Mouse (Mus musculus) G1E (cell line): Measurements from ENCODE around the gene Cryzl2. TPM values are rescaled to one million over a fixed set of nuclear protein-coding genes. Genes with fewer than 3 reads are reported as not detected.

ENCODE experiments used
- ATAC-seq: 2 replicates; pipeline ENCODE4 v1.8.0; 2016; ENCODE audit warnings: mild to moderate bottlenecking; ENCODE audit not compliant: insufficient number of reproducible peaks, poor library complexity, low FRiP score, severe bottlenecking; ENCODE audit errors: extremely low read depth
- DNase-seq: peaks from one replicate; pipeline ENCODE4 v3.0.0; 2012; ENCODE audit warnings: low spot score
- H3K27me3 ChIP-seq: 2 replicates; pipeline ENCODE4 v1.6.1; 2012; ENCODE audit warnings: mild to moderate bottlenecking, low read length, inconsistent platforms; ENCODE audit not compliant: insufficient read depth
- H3K36me3 ChIP-seq: replicated peaks from 2 replicates; pipeline ENCODE3; 2012; ENCODE audit warnings: mild to moderate bottlenecking, inconsistent platforms
- H3K4me1 ChIP-seq: 2 replicates; pipeline ENCODE4 v1.6.1; 2012; ENCODE audit warnings: low read depth, low read length, inconsistent platforms, mixed read lengths; ENCODE audit not compliant: insufficient read depth
- H3K4me3 ChIP-seq: 2 replicates; pipeline ENCODE4 v1.5.1; 2012; ENCODE audit warnings: low read depth, mild to moderate bottlenecking, inconsistent platforms, low read length, moderate library complexity, mixed read lengths
- H3K9me3 ChIP-seq: replicated peaks from 2 replicates; pipeline ENCODE4 v1.6.1; 2012; ENCODE audit warnings: inconsistent platforms
- CTCF ChIP-seq: IDR thresholded peaks from 2 replicates; pipeline ENCODE4 v1.5.1; 2012; ENCODE audit warnings: low read depth, low read length, inconsistent platforms, mixed read lengths
- GATA1 ChIP-seq: IDR thresholded peaks from 2 replicates; pipeline ENCODE4 v1.6.1; 2012; ENCODE audit warnings: borderline replicate concordance, low read length, inconsistent platforms, mixed read lengths
- GATA2 ChIP-seq: IDR thresholded peaks from 2 replicates; pipeline ENCODE4 v1.6.1; 2012; ENCODE audit warnings: low read depth, low read length, inconsistent platforms, borderline replicate concordance
- POLR2AphosphoS5 ChIP-seq: IDR thresholded peaks from 2 replicates; pipeline ENCODE4 v1.6.1; 2012; ENCODE audit warnings: low read depth, low read length, inconsistent platforms; ENCODE audit not compliant: insufficient replicate concordance
- TAL1 ChIP-seq: conservative IDR thresholded peaks from 2 replicates; pipeline ENCODE4 v1.6.1; 2012; ENCODE audit warnings: low read depth, low read length, inconsistent platforms, mixed read lengths
- polyA plus RNA-seq: library from polyadenylated mRNA; stranded (reverse); fragments of >175 nt; gene quantifications from 2 replicates; pipeline ENCODE4 v1.2.3, GENCODE M21; 2012
- total RNA-seq, 2 experiments: library from RNA; stranded (forward) in 1 of 2; stranded (reverse) in 1 of 2; fragments of 200-1000 nt in 1 of 2; fragments of >200 nt in 1 of 2; fragmentation: Nextera tagmentation in 1 of 2; gene quantifications; 2 replicates each; pipeline ENCODE4 v1.2.3; 2014 to 2017

The Cryzl2 gene
- total and polyA plus RNA-seq, 3 experiments, result 0.44 TPM; not detected in 2

DNA sequence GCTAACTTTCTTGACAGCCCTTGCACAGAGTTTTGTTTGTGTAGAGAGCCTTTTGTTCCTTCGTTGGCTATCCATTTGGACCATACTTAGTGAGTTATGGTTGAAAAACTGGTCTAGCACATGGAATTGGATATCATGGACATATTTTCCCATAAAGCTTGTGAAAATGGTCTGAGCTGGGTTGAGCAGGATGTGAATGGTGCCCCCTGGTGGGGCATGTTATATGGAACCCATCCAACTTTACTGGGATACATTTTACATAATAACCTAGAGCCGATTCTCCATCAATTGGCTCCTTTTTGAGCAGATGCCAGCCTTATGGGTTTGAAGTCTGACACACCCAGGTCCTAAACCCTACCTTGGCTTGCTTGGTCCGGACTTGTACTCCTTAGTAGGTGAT lies 6.8 kb downstream of the Cryzl2 start:
- H3K27me3 ChIP-seq, result peaks cover 3% of the 10 kb centered on the region; the same call in 1 of the 2 replicates

DNA sequence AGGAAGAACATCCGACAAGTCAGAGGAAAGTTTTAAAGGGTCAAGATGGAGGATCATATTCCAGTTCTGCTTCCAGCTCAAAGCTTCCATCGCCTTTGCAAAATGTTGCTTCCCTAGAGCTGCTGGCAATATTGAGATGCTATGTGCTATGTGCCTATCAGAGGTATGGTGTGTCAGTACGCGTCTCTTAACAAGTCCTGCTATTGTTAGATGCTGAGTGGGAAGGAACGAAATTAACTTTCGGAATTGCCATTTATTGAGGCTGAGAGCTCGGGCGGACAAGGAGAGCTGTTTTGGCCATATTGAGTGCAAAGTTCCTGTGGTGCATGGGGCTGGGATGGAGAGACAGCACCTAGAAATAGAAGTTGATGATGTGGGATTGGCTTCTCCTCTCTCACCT lies 9.5 kb downstream of the Cryzl2 start:
- TF ChIP-seq POLR2AphosphoS5 (no peak), GATA1 (no peak), TAL1 (no peak), CTCF (no peak), GATA2 (no peak)
- no peak for DNase-seq
- H3K4me1 ChIP-seq, result peaks cover 3% of the 10 kb centered on the region; the same call in 1 of the 2 replicates
- H3K27me3 ChIP-seq, result 0 out of 2 replicates have a peak, but pooled peaks cover 2% of the 10 kb centered on the region
- H3K36me3 ChIP-seq, result no peaks in the 10 kb centered on the region
- peaks cover 18% of the 10 kb centered on the region for H3K9me3 ChIP-seq
- H3K4me3 ChIP-seq, result no peak overlapping the region
- ATAC-seq, result no peak

More for the DNA sequence above, 6.8 kb downstream of the Cryzl2 start:
- Histone ChIP-seq H3K36me3 (no peaks in the 10 kb centered on the region), H3K4me3 (no peak overlapping the region), H3K4me1 (no peaks in the 10 kb centered on the region), H3K9me3 (peaks cover 8% of the 10 kb centered on the region)
- no peak for ATAC-seq
- TF ChIP-seq CTCF (no peak), GATA1 (no peak), POLR2AphosphoS5 (no peak), GATA2 (no peak), TAL1 (no peak)
- DNase-seq, result no peak

DNA sequence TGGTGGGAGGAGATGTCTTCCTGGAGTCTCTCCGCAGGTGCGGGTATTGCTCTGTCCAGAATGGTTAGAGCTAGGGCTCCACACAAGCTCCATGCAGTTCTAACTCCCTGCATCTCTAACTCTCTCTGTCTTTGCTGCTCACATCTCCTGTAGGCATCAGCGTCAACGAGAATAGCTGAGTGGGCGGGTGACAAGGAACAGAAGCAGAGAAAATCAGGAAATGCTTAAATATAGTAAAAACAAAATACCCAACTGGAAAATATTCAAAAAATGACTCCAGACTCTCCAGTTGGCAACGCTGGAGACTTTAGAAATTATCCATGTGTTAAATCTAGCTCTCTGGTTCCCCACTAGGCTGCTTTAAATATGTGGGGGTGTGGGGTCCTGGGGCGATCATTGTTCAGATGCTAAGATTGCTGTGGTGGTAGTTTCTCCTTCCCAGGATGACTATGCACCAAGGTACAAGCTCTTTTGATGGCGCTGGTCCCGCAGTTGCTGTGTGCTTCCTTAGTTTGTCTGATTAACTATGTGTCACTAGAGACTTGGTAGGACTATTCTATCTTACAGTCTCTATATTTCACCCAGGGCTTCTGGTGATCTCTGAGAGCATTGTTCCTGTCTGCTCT lies 12.5 kb downstream of the Cryzl2 start:
- ATAC-seq, result no peak
- H3K36me3 ChIP-seq, result no peaks in the 10 kb centered on the region
- 0 out of 2 replicates have a peak, but pooled peaks cover 2% of the 10 kb centered on the region for H3K27me3 ChIP-seq
- peaks cover 16% of the 10 kb centered on the region for H3K4me1 ChIP-seq
- H3K4me3 ChIP-seq, result no peak overlapping the region
- TF ChIP-seq CTCF (no peak), GATA1 (no peak), POLR2AphosphoS5 (no peak), TAL1 (no peak)
- peaks cover 23% of the 10 kb centered on the region for H3K9me3 ChIP-seq
- DNase-seq, result no peak

DNA sequence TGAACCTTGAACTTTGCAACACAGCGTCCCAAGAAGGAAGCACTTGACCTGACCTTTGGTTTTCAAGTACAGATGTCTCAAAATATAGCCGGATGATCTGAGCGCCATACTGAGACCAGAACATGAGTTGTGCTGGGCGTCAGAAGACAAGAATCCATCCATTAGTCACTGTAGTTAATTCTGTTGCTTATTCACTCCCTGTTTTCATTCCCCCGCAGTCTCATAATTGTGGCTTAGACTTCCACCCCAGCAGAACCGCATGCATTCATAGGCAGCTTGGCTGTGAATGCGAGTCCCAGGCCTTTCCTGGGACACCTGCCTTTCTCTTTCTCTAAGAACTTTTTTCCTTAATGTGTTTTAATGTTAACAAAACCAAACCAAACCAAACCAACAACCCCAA lies 14.3 kb downstream of the Cryzl2 start:
- no peak overlapping the region for H3K4me3 ChIP-seq
- peaks cover 16% of the 10 kb centered on the region for H3K4me1 ChIP-seq
- TF ChIP-seq TAL1 (no peak), GATA1 (no peak), POLR2AphosphoS5 (no peak), CTCF (no peak), GATA2 (no peak)
- no peak for DNase-seq
- H3K27me3 ChIP-seq, result 0 out of 2 replicates have a peak, but pooled peaks cover 2% of the 10 kb centered on the region
- ATAC-seq, result no peak
- peaks cover 20% of the 10 kb centered on the region for H3K9me3 ChIP-seq
- H3K36me3 ChIP-seq, result no peaks in the 10 kb centered on the region

DNA sequence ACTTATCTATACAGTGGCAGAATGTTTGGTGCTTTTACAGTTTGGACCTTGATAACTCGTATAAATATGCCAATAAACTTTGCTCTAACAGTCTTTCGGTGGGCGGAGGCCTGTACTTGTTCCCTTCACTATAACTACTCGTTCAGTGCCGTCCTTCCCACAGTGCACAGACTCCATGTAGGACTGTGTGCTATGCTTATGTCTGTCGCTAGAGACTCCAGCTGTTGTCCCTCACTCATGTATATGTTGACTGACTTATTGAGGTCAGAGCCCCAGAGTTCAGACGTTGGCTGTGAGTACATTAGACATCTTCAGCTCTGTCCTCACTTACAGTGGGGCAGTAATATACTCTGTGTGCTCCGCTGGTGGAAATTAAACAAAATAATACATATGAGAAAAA lies 16.5 kb downstream of the Cryzl2 start:
- H3K4me3 ChIP-seq, result no peak overlapping the region
- peaks cover 17% of the 10 kb centered on the region for H3K4me1 ChIP-seq
- no peaks in the 10 kb centered on the region for H3K36me3 ChIP-seq
- 0 out of 2 replicates have a peak, but pooled peaks cover 2% of the 10 kb centered on the region for H3K27me3 ChIP-seq
- TF ChIP-seq POLR2AphosphoS5 (no peak), GATA1 (no peak), TAL1 (no peak), CTCF (no peak), GATA2 (no peak)
- ATAC-seq, result no peak
- peaks cover 22% of the 10 kb centered on the region for H3K9me3 ChIP-seq
- DNase-seq, result no peak

DNA sequence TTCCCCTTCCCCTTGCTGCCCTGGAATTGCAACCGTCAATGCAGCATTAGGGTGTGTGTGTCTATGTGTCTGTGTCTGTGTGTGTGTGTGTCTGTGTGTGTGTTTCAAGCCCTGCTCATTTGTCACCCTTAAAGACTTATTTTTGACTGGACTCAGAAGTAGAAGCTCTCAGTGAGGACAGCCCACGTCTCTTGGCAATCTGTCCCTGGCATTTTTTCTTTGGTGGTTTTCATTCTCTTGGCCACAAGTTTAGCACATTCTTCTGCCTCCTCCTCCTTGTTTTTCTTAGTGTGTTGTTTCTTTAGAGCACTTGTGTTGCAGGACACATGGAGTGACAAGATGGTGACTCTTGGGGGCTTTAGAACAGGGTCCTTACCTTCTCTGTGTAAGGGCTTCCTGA lies 17.9 kb downstream of the Cryzl2 start:
- 0 out of 2 replicates have a peak, but pooled peaks cover 2% of the 10 kb centered on the region for H3K27me3 ChIP-seq
- no peak overlapping the region for H3K4me3 ChIP-seq
- no peak for ATAC-seq
- peaks cover 31% of the 10 kb centered on the region for H3K4me1 ChIP-seq
- TF ChIP-seq POLR2AphosphoS5 (no peak), TAL1 (no peak), GATA1 (no peak), GATA2 (no peak), CTCF (no peak)
- no peaks in the 10 kb centered on the region for H3K36me3 ChIP-seq
- peaks cover 16% of the 10 kb centered on the region for H3K9me3 ChIP-seq
- no peak for DNase-seq

DNA sequence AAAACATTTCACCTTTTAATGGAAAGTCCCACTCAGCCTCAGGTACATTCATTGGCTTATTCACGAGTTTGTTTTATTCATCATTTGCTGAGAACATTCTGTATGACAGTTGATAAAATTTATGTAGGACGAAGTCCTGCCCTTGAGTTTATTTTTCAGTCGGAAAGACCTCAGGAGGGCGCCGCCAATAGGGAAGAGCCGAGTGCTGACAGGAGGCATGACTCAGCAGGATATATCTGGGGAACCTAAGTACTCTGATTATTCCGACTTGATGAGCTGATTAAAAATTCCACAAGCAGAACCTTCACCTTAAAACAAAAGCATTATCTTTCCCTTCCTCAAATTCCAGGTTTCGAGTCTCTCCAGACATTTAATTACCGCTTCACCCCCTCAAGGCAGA lies 21.7 kb downstream of the Cryzl2 start:
- no peak for DNase-seq
- Histone ChIP-seq H3K4me1 (peaks cover 32% of the 10 kb centered on the region), H3K36me3 (no peaks in the 10 kb centered on the region), H3K4me3 (no peak overlapping the region; the same call in 1 of the 2 replicates), H3K27me3 (no peaks in the 10 kb centered on the region), H3K9me3 (peaks cover 6% of the 10 kb centered on the region)
- TF ChIP-seq TAL1, result no peak
- TF ChIP-seq GATA2, result no peak
- no peak for TF ChIP-seq GATA1
- no peak for TF ChIP-seq CTCF
- TF ChIP-seq POLR2AphosphoS5, result no peak
- ATAC-seq, result no peak
